Mouse (Mus musculus) forebrain, embryonic 16.5 days (tissue): ENCODE measurements around the gene Upk3a. TPM values are rescaled to one million over a fixed set of nuclear protein-coding genes. Genes with fewer than 3 reads are reported as not detected.

Experiments
- ATAC-seq: fragments of 200-750 bp; cut with Nextera tagmentation; 2 replicates; pipeline ENCODE4 v1.8.0; 2017; ENCODE audit warnings: mild to moderate bottlenecking, moderate library complexity
- H3K27ac ChIP-seq: fragments of 300-500 bp; sonication (generic); 2 replicates; pipeline ENCODE4 v1.5.1; 2014; ENCODE audit warnings: low read length, control low read depth
- H3K27me3 ChIP-seq: fragments of 300-500 bp; sonication (generic); replicated peaks from 2 replicates; pipeline ENCODE4 v1.6.1; 2014; ENCODE audit warnings: low read length; ENCODE audit not compliant: control insufficient read depth, insufficient read depth
- H3K36me3 ChIP-seq: fragments of 300-500 bp; sonication (generic); 2 replicates; pipeline ENCODE4 v1.6.1; 2014; ENCODE audit not compliant: control insufficient read depth, insufficient read depth
- H3K4me1 ChIP-seq: fragments of 300-500 bp; sonication (generic); replicated peaks from 2 replicates; pipeline ENCODE4 v1.6.1; 2014; ENCODE audit warnings: low read length; ENCODE audit not compliant: control insufficient read depth, insufficient read depth
- H3K4me2 ChIP-seq: fragments of 300-500 bp; sonication (generic); 2 replicates; pipeline ENCODE4 v1.6.1; 2014; ENCODE audit warnings: mild to moderate bottlenecking, low read length, control low read depth
- H3K4me3 ChIP-seq: fragments of 300-500 bp; sonication (generic); replicated peaks from 2 replicates; pipeline ENCODE4 v1.5.1; 2014; ENCODE audit warnings: mild to moderate bottlenecking, low read length, control low read depth
- H3K9ac ChIP-seq: fragments of 300-500 bp; sonication (generic); replicated peaks from 2 replicates; pipeline ENCODE4 v1.6.1; 2014; ENCODE audit warnings: low read depth, low read length, control low read depth
- H3K9me3 ChIP-seq: fragments of 300-500 bp; sonication (generic); 2 replicates; pipeline ENCODE4 v1.6.1; 2016; ENCODE audit warnings: low read length; ENCODE audit not compliant: control insufficient read depth
- WGBS: fragments of 180-500 bp; shearing (Covaris S2); extraction: QIAGEN DNeasy Blood & Tissue Kit; methylation state at CpG from one replicate; pipeline ENCODE4 v1.1.7; 2014; 5-methylcytosine and 5-hydroxymethylcytosine counted together
- polyA plus RNA-seq: library from polyadenylated mRNA; unstranded; fragments of >200 nt; fragmentation: Nextera tagmentation; extraction: Ambion mirVana; gene quantifications from 2 replicates; pipeline ENCODE4 v1.2.1, GENCODE M21; 2015

The Upk3a gene
- polyA plus RNA-seq, 1 experiment from 2014 or later, result 1.1 TPM

DNA sequence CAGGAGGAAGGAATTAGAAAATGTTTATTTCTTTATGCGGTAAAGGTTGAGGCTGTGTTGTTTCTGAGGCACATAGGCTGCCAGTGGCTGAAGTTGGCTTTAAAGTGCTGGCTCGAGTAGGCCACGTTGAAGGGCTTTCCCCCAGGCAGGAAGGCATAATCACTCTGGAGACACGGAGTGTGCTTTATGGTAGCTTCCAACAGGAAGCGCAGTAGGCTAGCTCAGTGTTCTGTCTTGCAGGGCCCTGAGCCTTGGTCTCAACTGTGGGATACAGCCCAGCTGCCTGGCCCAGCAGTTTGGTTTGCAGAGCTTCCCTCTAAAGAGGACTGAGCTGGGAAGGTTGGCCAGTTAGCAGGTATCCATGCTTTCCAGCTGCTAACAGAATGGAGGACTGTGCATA lies 26.2 kb downstream of the Upk3a start:
- H3K9me3 ChIP-seq, result no peaks in the 10 kb centered on the region
- H3K27me3 ChIP-seq, result no peaks in the 10 kb centered on the region
- ATAC-seq, result no peak
- peak overlapping the region; percentile 73 for H3K27ac ChIP-seq
- H3K4me1 ChIP-seq, result peaks cover 35% of the 10 kb centered on the region
- no peak overlapping the region for H3K4me3 ChIP-seq
- no peak overlapping the region for H3K4me2 ChIP-seq
- H3K9ac ChIP-seq, result 0 out of 2 replicates have a peak overlapping the region, but pooled peaks have one; percentile 7
- peaks cover 2% of the 10 kb centered on the region; the same call in 1 of the 2 replicates for H3K36me3 ChIP-seq
- WGBS, result 54% methylated on average over 5 of the region's 5 CpGs

DNA sequence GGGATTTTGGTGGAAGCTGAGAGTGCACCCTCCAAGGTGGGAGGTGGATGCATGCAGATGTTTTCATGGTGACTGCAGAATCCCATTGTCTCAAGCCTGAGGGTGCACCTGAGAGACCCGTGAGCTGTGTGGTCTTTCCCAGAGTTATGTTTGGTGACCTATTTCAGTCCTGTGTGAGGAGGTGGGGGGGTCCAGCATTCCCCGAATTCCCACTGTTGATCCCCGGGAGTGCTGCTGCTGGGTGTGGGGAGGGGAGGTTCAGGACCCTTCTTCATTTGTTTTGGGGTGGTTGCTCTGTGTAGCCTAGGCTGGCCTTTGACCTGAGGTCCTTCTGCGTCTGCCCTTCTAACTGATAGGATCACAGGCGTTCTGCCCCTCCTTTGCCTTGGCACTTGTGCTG lies 26.8 kb downstream of the Upk3a start:
- Histone ChIP-seq H3K4me2 (no peak overlapping the region), H3K9me3 (no peaks in the 10 kb centered on the region), H3K9ac (no peak overlapping the region), H3K27ac (no peak overlapping the region), H3K27me3 (no peaks in the 10 kb centered on the region), H3K4me1 (peaks cover 31% of the 10 kb centered on the region), H3K4me3 (no peak overlapping the region), H3K36me3 (peaks cover 6% of the 10 kb centered on the region; the same call in 1 of the 2 replicates)
- ATAC-seq, result no peak
- 86% methylated on average over 5 of the region's 5 CpGs for WGBS

DNA sequence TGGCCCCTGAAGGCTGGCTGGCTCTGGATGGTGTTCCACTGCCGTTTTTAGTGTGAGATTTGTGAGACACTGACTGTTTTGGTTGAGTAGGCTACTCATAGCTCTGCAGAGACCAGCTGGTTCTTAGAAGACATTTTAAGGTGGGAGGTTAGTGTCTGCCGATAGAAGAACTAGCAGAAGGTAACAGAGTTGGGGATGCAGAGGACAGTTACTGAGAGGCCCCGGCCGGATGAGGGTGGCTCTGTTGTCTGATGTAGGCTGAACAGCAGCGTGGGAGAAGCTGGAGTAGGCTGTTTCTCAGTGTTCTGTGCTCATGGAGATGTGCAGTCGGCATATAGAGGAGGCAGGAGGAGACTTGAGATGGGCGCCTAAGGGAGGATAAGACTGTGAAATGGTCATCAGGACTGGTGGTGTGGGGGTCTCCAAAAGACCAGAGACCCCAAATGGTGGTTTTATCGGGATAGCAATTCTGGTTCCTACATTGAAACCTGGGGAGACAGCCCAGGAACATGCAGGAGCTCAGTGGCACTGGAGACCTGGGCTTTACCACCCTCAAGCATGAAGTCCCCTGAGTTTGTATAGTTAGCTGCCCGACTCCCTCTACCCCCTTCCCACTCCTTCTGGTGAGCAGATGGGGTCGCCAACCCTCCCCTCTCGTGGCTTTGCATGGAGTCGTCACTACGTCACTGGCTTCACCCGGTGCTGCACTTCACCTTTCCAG lies 29.4 kb downstream of the Upk3a start:
- Histone ChIP-seq H3K27ac (no peak overlapping the region), H3K36me3 (peaks cover 15% of the 10 kb centered on the region), H3K4me1 (peaks cover 20% of the 10 kb centered on the region), H3K27me3 (no peaks in the 10 kb centered on the region), H3K9ac (no peak overlapping the region), H3K4me2 (no peak overlapping the region), H3K9me3 (no peaks in the 10 kb centered on the region), H3K4me3 (no peak overlapping the region)
- WGBS, result 91% methylated on average over 14 of the region's 14 CpGs
- ATAC-seq, result no peak

DNA sequence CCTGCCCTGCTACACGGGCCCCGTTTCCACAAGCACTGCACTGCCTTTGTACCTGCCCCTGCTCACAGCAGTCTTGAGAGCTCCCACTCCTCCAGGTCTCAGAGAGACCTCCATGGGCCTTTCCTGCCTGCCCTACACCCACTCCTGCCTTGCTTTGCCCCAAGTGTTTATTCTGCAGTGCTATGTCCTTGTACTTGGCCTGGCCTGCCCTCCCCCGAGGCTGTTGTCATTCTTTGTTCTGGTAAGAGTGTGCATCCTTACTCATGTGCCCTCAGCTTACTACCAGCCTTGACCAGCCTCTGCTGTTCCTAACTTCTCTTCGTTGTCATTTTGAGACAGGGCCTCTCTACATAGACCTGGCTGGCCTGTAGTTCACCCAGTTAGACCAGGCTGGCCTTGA lies 30.9 kb downstream of the Upk3a start:
- H3K4me2 ChIP-seq, result no peak overlapping the region
- ATAC-seq, result no peak
- peaks cover 15% of the 10 kb centered on the region for H3K36me3 ChIP-seq
- H3K27ac ChIP-seq, result no peak overlapping the region
- no peak overlapping the region for H3K9ac ChIP-seq
- 89% methylated on average over 4 of the region's 4 CpGs for WGBS
- H3K27me3 ChIP-seq, result no peaks in the 10 kb centered on the region
- H3K9me3 ChIP-seq, result no peaks in the 10 kb centered on the region
- no peak overlapping the region for H3K4me3 ChIP-seq
- peaks cover 6% of the 10 kb centered on the region for H3K4me1 ChIP-seq

DNA sequence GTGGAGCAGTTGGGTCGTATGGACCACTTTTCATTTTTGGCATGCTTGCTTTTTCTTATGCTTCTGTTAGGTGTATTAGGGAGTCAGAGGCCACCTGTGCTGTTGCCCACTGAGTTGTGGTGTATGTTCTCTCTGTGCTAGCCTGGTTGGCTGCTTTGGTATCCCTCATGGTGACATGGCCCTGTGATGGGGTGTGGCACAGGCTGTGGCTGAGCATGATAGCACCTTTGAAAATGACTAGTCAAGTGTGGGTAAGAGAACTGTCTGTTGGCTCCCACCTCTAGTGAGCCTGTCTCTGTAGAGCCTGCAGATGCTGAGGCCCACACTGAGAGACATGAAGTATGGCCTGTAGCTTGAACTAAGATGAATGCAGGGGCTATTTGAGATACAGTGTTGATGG lies 32.8 kb downstream of the Upk3a start:
- H3K9me3 ChIP-seq, result no peaks in the 10 kb centered on the region
- H3K27ac ChIP-seq, result no peak overlapping the region
- H3K9ac ChIP-seq, result no peak overlapping the region
- peaks cover 25% of the 10 kb centered on the region for H3K36me3 ChIP-seq
- 82% methylated on average over 1 of the region's 1 CpGs for WGBS
- no peak overlapping the region for H3K4me3 ChIP-seq
- no peaks in the 10 kb centered on the region for H3K27me3 ChIP-seq
- no peaks in the 10 kb centered on the region for H3K4me1 ChIP-seq
- ATAC-seq, result no peak
- H3K4me2 ChIP-seq, result no peak overlapping the region

DNA sequence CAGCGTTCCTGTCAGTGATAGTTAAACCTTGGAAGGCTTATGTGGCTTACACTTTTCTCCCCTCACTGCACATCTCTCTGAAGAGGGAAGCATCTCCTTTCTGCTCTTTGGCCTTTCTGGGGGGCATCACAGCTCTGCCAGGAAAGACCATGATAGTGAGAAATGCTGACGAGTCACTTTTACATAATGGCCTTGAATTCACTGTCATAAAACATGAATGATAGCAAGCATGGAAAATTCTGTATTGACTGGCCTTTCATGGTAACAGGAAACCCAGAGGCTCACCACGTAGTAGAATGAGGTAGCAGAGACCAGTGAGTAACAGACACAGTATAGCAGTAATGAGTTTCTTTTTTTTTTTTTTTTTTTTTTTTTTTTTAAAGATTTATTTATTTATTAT lies 37.2 kb downstream of the Upk3a start:
- Histone ChIP-seq H3K9me3 (no peaks in the 10 kb centered on the region), H3K4me3 (no peak overlapping the region), H3K27me3 (no peaks in the 10 kb centered on the region), H3K9ac (no peak overlapping the region), H3K4me1 (no peaks in the 10 kb centered on the region), H3K4me2 (no peak overlapping the region), H3K36me3 (peaks cover 24% of the 10 kb centered on the region), H3K27ac (no peak overlapping the region)
- ATAC-seq, result no peak
- 97% methylated on average over 3 of the region's 3 CpGs for WGBS

DNA sequence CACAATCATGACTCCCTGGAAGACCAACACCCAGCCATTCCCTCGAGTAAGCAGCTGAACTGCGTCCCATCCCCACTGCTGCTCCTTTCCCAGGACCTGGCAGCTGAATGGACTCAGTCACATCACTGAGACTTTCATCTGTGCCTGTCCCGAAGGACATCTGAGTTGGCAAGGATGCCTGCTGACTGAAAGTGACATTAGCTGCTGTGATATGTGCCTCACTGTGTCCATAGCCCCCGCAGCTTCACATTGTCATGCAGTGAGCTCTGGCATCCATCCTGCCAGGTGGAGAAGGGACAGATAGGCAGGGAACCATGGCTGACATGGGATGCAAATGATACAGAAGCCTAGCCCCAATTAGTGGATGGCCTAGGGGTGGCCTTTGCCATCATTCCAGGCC lies 38.2 kb downstream of the Upk3a start:
- H3K27ac ChIP-seq, result no peak overlapping the region
- 83% methylated on average over 4 of the region's 4 CpGs for WGBS
- peaks cover 23% of the 10 kb centered on the region for H3K36me3 ChIP-seq

DNA sequence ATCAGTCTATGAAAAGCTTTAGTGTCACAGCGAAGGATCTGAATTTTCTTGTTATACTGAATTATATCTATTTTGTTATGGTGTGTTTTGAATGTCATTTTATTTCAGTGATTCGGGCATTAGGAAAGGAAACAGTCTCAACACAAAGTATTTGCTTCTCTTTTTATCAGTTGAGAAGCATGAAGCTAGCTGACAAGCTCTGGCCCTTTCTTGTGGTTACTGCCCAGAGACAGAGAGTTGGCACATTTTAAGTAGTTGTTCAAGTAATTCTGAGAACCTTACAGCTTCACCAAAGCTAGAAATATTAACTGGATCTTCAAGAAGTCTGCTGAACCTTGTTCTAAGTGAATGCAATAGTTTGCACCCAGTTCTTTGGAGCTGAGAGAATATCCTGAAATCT lies 46.5 kb downstream of the Upk3a start:
- WGBS, result 93% methylated on average over 2 of the region's 2 CpGs
- H3K4me1 ChIP-seq, result no peaks in the 10 kb centered on the region
- no peak for ATAC-seq
- H3K9ac ChIP-seq, result no peak overlapping the region
- H3K27me3 ChIP-seq, result no peaks in the 10 kb centered on the region
- H3K9me3 ChIP-seq, result no peaks in the 10 kb centered on the region
- peaks cover 12% of the 10 kb centered on the region; the same call in 1 of the 2 replicates for H3K36me3 ChIP-seq
- no peak overlapping the region for H3K4me3 ChIP-seq
- H3K27ac ChIP-seq, result no peak overlapping the region
- H3K4me2 ChIP-seq, result no peak overlapping the region

More for the DNA sequence above, 38.2 kb downstream of the Upk3a start:
- Histone ChIP-seq H3K9ac (no peak overlapping the region), H3K4me1 (no peaks in the 10 kb centered on the region), H3K4me2 (no peak overlapping the region), H3K27me3 (no peaks in the 10 kb centered on the region), H3K9me3 (no peaks in the 10 kb centered on the region), H3K4me3 (no peak overlapping the region)
- ATAC-seq, result no peak

DNA sequence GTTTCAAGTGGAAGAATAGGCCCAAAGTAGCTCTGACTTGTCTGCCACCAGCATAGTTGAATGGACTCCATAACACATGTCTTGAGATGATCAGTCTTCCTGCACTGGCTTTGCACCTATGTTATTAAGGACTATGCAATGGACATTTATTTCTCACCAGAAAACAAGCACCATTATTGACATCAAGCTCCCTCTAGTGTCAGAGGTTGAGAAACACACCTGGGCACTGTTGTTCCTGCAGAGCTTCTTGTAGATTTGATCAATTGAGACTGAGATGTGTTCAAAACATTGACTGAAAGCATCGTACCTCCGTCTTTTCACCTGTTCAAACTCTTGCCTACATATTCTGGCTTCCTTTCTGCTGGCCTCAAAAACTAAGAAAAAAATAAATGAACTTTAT lies 53.6 kb downstream of the Upk3a start:
- H3K4me2 ChIP-seq, result no peak overlapping the region
- ATAC-seq, result no peak
- H3K4me3 ChIP-seq, result no peak overlapping the region
- H3K27ac ChIP-seq, result no peak overlapping the region
- peaks cover 6% of the 10 kb centered on the region; the same call in 1 of the 2 replicates for H3K27me3 ChIP-seq
- no peaks in the 10 kb centered on the region for H3K36me3 ChIP-seq
- no peak overlapping the region for H3K9ac ChIP-seq
- H3K9me3 ChIP-seq, result no peaks in the 10 kb centered on the region
- H3K4me1 ChIP-seq, result no peaks in the 10 kb centered on the region
- 36% methylated on average over 2 of the region's 2 CpGs for WGBS
